8 mouse cellular contexts compared by ENCODE assay signal in the genomic region with DNA sequence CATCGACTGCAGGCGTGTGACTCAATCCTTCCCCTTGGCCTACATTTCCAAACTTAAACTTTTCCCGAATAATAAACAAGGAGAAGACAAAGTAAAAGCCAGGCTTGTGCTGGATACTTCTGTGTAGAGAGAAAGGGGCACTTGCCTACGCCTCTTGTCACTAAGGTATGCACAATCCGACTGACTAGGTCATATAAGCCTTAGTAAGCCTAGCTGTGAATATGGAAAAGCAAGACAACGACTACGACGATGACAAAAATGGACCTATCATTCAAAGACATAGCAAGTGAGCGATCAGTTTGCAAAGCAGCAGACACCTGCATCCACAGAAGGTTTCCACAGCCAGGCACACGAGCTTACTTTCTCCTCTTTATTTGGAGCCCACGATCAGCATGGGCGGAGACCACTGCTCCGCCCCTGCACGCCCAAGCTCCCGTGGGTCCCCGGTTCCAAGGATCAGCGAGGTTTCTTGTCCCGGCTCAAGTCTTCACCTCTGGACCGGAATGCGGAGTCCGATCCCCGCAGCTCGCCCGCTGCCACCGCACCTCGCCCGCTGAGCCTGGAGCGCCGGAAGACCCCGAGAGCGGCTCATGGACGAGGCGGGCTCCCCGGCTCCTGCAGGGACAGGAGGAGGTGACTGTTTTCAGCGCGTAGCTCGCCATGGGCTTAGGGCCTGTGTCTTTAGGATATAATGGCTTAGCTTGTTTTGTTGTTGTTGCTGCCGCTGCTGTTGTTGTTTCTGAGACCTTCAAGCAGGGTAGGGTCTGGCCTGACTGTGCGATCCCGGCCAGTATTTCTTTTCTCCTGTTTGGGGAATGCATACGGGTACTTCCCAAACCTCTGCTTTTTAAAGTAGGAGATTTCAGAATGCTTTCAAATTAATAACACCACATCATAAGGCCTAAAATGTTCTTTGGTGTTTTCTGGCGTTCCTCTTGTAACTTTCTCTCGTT. TPM values are rescaled to one million over a fixed set of nuclear protein-coding genes. Genes with fewer than 3 reads are reported as not detected.
DNase-seq lines count a peak whose midpoint lies in the region; ATAC-seq and TF ChIP-seq lines count a peak whose summit lies in the region.

A gene (plus strand): TSS at position 436 of the 953 bp plus-strand sequence.

- no peaks in the 10 kb centered on the region for H3K79me2 ChIP-seq in C2C12 (ENCODE audit: control insufficient read depth, insufficient read depth)

- H3ac ChIP-seq in C2C12 (ENCODE audit: control insufficient read depth, insufficient read length, low read depth) = peak within 1 kb of the TSS; percentile 69

- no peak for TF ChIP-seq CTCF in C2C12 (IDR thresholded peaks at IDR 0.05; ENCODE audit: control insufficient read depth, insufficient read depth, insufficient read length)

- peaks cover 2% of the 10 kb centered on the region for H3K36me3 ChIP-seq in C2C12 (ENCODE audit: control insufficient read depth, insufficient read depth)
- peaks cover 16% of the 10 kb centered on the region for H3K36me3 ChIP-seq in embryonic facial prominence, embryonic 14.5 days (ENCODE audit: control insufficient read depth, insufficient read depth, low read length)
- peaks cover 11% of the 10 kb centered on the region for H3K36me3 ChIP-seq in limb, embryonic 14.5 days (ENCODE audit: control insufficient read depth, insufficient read depth, low read length)
- H3K36me3 ChIP-seq in midbrain, embryonic 15.5 days (replicated peaks) = 0 out of 2 replicates have a peak, but pooled peaks cover 3% of the 10 kb centered on the region

- peak within 1 kb of the TSS; percentile 48 for H3K4me3 ChIP-seq in C2C12 (ENCODE audit: insufficient read depth, poor library complexity, severe bottlenecking)
- H3K4me3 ChIP-seq in embryonic facial prominence, embryonic 14.5 days (ENCODE audit: low read depth, low read length) = peak within 1 kb of the TSS; percentile 63
- peak within 1 kb of the TSS; percentile 64 for H3K4me3 ChIP-seq in limb, embryonic 14.5 days (replicated peaks; ENCODE audit: low read length)
- peak within 1 kb of the TSS; percentile 67 for H3K4me3 ChIP-seq in midbrain, embryonic 15.5 days

- no peaks in the 10 kb centered on the region for H3K27me3 ChIP-seq in C2C12 (ENCODE audit: control insufficient read depth, insufficient read depth, insufficient read length)
- no peaks in the 10 kb centered on the region for H3K27me3 ChIP-seq in embryonic facial prominence, embryonic 14.5 days (replicated peaks; ENCODE audit: control insufficient read depth, insufficient read depth, low read length)
- no peaks in the 10 kb centered on the region for H3K27me3 ChIP-seq in limb, embryonic 14.5 days (ENCODE audit: control insufficient read depth, insufficient read depth, low read length)
- no peaks in the 10 kb centered on the region for H3K27me3 ChIP-seq in midbrain, embryonic 15.5 days (replicated peaks)

- H3K9me3 ChIP-seq in embryonic facial prominence, embryonic 14.5 days (ENCODE audit: control insufficient read depth, low read length) = no peaks in the 10 kb centered on the region
- no peaks in the 10 kb centered on the region for H3K9me3 ChIP-seq in limb, embryonic 14.5 days (ENCODE audit: control insufficient read depth, low read length)
- no peaks in the 10 kb centered on the region for H3K9me3 ChIP-seq in midbrain, embryonic 15.5 days

- peak; percentile 35; the same call in 1 of the 2 replicates for TF ChIP-seq POLR2A in limb, embryonic 14.5 days (IDR thresholded peaks at IDR 0.05; ENCODE audit: borderline replicate concordance, extremely low read depth, insufficient read depth, insufficient read length)

- DNase-seq in adrenal gland, postnatal 14 days = peak; percentile 77
- DNase-seq in embryonic facial prominence, embryonic 14.5 days (ENCODE audit: low spot score) = peak; percentile 57
- peak; percentile 36 for DNase-seq in heart, adult 8-10 months (ENCODE audit: low spot score)
- peak; percentile 60 to 67 for DNase-seq in kidney, adult 8-10 months
- DNase-seq in limb, embryonic 14.5 days (ENCODE audit: low spot score) = no peak
- peak; percentile 66 for DNase-seq in testis, postnatal 10 days (ENCODE audit: low spot score)

- peak within 1 kb of the TSS; percentile 70 for H3K27ac ChIP-seq in embryonic facial prominence, embryonic 14.5 days (replicated peaks; ENCODE audit: low read depth, low read length)
- peak within 1 kb of the TSS; percentile 61; the same call in 1 of the 2 replicates for H3K27ac ChIP-seq in limb, embryonic 14.5 days (replicated peaks; ENCODE audit: low read depth, low read length)
- H3K27ac ChIP-seq in midbrain, embryonic 15.5 days = peak within 1 kb of the TSS; percentile 74

- H3K4me1 ChIP-seq in embryonic facial prominence, embryonic 14.5 days (ENCODE audit: control insufficient read depth, insufficient read depth, low read length) = peaks cover 8% of the 10 kb centered on the region; the same call in 1 of the 2 replicates
- H3K4me1 ChIP-seq in limb, embryonic 14.5 days (ENCODE audit: control insufficient read depth, insufficient read depth, low read length) = no peaks in the 10 kb centered on the region
- H3K4me1 ChIP-seq in midbrain, embryonic 15.5 days = peaks cover 12% of the 10 kb centered on the region

- H3K79me3 ChIP-seq in C2C12 (ENCODE audit: low read depth) = no peaks in the 10 kb centered on the region

- peak within 1 kb of the TSS; percentile 75 for H3K9ac ChIP-seq in embryonic facial prominence, embryonic 14.5 days (ENCODE audit: low read depth, low read length)
- H3K9ac ChIP-seq in limb, embryonic 14.5 days (ENCODE audit: low read depth, low read length, severe bottlenecking) = peak within 1 kb of the TSS; percentile 85
- peak within 1 kb of the TSS; percentile 63 for H3K9ac ChIP-seq in midbrain, embryonic 15.5 days

- WGBS in embryonic facial prominence, embryonic 14.5 days = 4% methylated on average over 34 of the region's 43 CpGs
- 6% methylated on average over 43 of the region's 43 CpGs for WGBS in limb, embryonic 14.5 days
- 2% methylated on average over 43 of the region's 43 CpGs for WGBS in midbrain, embryonic 15.5 days

- peak; percentile 70 for ATAC-seq in embryonic facial prominence, embryonic 14.5 days (ENCODE audit: low read depth)
- ATAC-seq in limb, embryonic 14.5 days (ENCODE audit: low FRiP score, low read depth) = peak; percentile 65
- ATAC-seq in midbrain, embryonic 15.5 days (replicated peaks) = peak; percentile 90

- H3K4me2 ChIP-seq in embryonic facial prominence, embryonic 14.5 days (ENCODE audit: low read depth, low read length) = peak within 1 kb of the TSS; percentile 73
- H3K4me2 ChIP-seq in limb, embryonic 14.5 days (replicated peaks; ENCODE audit: low read depth, low read length, severe bottlenecking) = peak within 1 kb of the TSS; percentile 67
- H3K4me2 ChIP-seq in midbrain, embryonic 15.5 days = peak within 1 kb of the TSS; percentile 62

TF ChIP-seq in C2C12, 6 proteins besides CTCF, POLR2A, EP300 and RAD21:
- TF ChIP-seq MYOG (IDR thresholded peaks at IDR 0.05; ENCODE audit: control insufficient read depth, extremely low read depth, insufficient read length) = no peak
- TF ChIP-seq FOSL1 (IDR thresholded peaks at IDR 0.05; ENCODE audit: insufficient read depth, low read length, poor library complexity, severe bottlenecking) = no peak
- no peak for TF ChIP-seq MAX (IDR thresholded peaks at IDR 0.05)
- no peak for TF ChIP-seq USF1 (IDR thresholded peaks at IDR 0.05; ENCODE audit: low read depth)
- TF ChIP-seq CEBPB (IDR thresholded peaks at IDR 0.05; ENCODE audit: low read depth) = no peak
- TF ChIP-seq MYOD1 (IDR thresholded peaks at IDR 0.05; ENCODE audit: control insufficient read depth, insufficient read length, low read depth) = no peak
TF ChIP-seq in C2C12: peak in this region for 0.

RNA-seq across cellular contexts. Expression of the gene that starts here (rescaled TPM):
- 7.3 TPM for polyA plus RNA-seq in C2C12 (2012; fragmentation: generic; extraction: Trizol)
- total RNA-seq in adrenal gland, postnatal 14 days (2021) = 25.1 and 33.2 TPM in 2 replicates
- polyA plus RNA-seq in embryonic facial prominence, embryonic 14.5 days (2014; fragmentation: Nextera tagmentation; extraction: Ambion mirVana) = 18.5 and 18.8 TPM in 2 replicates
- total RNA-seq in heart, adult 8-10 months (2022) = 10 to 100 TPM in 1 of 4 experiments, 1 to 10 TPM in 3; 6.2 to 10.7 (median 7.9) TPM
- polyA plus RNA-seq in limb, embryonic 14.5 days (2012; rRNA removed) = 23.8 and 27.8 TPM in 2 replicates
- 16.1 and 22.4 TPM in 2 replicates for polyA plus RNA-seq in limb, embryonic 14.5 days (2014; fragmentation: Nextera tagmentation; extraction: Ambion mirVana)
- 15.4 and 16.6 TPM in 2 replicates for polyA plus RNA-seq in midbrain, embryonic 15.5 days (2015; fragmentation: Nextera tagmentation; extraction: Ambion mirVana)
